9 mouse cellular contexts compared by ENCODE assay signal in the genomic region with DNA sequence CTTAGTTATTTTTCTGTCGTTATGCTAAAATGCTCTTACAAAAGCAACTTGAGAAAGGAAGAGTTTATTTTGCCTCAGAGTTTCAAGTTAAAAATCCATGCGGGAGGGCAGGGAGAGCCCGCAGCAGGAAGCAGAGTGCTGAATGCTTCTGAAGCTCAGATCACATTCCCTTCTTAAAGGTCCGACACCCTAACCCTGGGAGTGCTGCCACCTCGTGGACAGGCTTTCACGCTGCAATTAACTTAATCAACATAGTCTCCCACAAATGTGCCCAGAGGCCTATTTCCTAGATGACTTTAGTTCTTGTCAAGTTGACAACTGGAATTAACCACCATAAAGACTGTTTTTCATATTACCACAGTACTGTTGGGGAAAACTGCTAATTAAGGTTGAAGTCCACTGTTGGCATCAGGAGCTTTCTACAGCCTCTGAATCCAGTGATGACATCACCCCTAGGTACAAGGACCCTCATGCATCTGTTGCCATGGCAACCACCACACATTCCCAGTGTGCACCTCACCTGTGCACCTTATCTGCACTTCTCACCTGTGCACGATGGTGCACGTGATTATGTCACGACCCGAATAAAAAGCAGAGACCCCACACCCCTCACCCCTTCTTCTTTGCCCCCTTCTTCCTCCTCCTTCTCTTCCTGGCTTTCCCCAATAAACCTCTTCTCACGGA. TPM values are rescaled to one million over a fixed set of nuclear protein-coding genes. Genes with fewer than 3 reads are reported as not detected.
DNase-seq lines count a peak whose midpoint lies in the region; ATAC-seq lines count a peak whose summit lies in the region.
"Had no signal": no experiment of that assay in that cellular context is flagged by ENCODE, and none has a peak within 500 bp of the region (broad histone marks: within the 10 kb centered on the region; RNA-seq: fewer than 3 reads in every experiment).

No protein-coding gene starts in this region.

- ATAC-seq in hematopoietic stem cell, adult 5-6 weeks (replicated peaks in 1 of 2; ENCODE audit: insufficient read depth in 1 of 2, low FRiP score in 2 of 2, low TSS enrichment in 1 of 2, low read depth in 1 of 2, poor library complexity in 2 of 2, severe bottlenecking in 2 of 2) = peak; percentile 85 to 87
- ATAC-seq in liver, embryonic 11.5 days (replicated peaks; ENCODE audit: low FRiP score) = no peak; the same call in 1 of the 2 replicates

- no peaks in the 10 kb centered on the region for H3K9me3 ChIP-seq in liver, embryonic 11.5 days (ENCODE audit: control insufficient read depth, low read length)
- H3K9me3 ChIP-seq: hindbrain, embryonic 15.5 days had no signal

- no peak overlapping the region for H3K4me3 ChIP-seq in liver, embryonic 11.5 days (ENCODE audit: low read depth, low read length)
- H3K4me3 ChIP-seq: hindbrain, embryonic 15.5 days had no signal

- H3K4me1 ChIP-seq in liver, embryonic 11.5 days (replicated peaks; ENCODE audit: control insufficient read depth, insufficient read depth, low read length) = no peaks in the 10 kb centered on the region

- no peak overlapping the region for H3K27ac ChIP-seq in liver, embryonic 11.5 days (ENCODE audit: low read depth, low read length)
- H3K27ac ChIP-seq: hindbrain, embryonic 15.5 days had no signal

- peaks cover 15% of the 10 kb centered on the region for H3K27me3 ChIP-seq in liver, embryonic 11.5 days (replicated peaks; ENCODE audit: control insufficient read depth, insufficient read depth, low read length)

- DNase-seq in ovary, postnatal 36 days (ENCODE audit: low spot score) = peak; percentile 57
- DNase-seq in ovary, postnatal 10 days (ENCODE audit: low spot score) = no peak
- peak; percentile 90 for DNase-seq in ZHBTc4 (ENCODE audit: low read depth, low spot score)
- DNase-seq in embryo, embryonic 10.5 days (ENCODE audit: low spot score) = peak; percentile 84
- peak; percentile 49 for DNase-seq in liver, embryonic 11.5 days (ENCODE audit: low spot score)
- peak; percentile 88 for DNase-seq in retina, embryonic 14.5 days (ENCODE audit: low spot score)
- peak; percentile 76 for DNase-seq in urinary bladder, postnatal 25 days (ENCODE audit: low spot score)

- no peaks in the 10 kb centered on the region for H3K36me3 ChIP-seq in liver, embryonic 11.5 days (ENCODE audit: control insufficient read depth, insufficient read depth, low read length)
- H3K36me3 ChIP-seq: hindbrain, embryonic 15.5 days had no signal

- 31% methylated on average over 11 of the region's 11 CpGs for WGBS in liver, embryonic 11.5 days

- H3K4me2 ChIP-seq in liver, embryonic 11.5 days = no peak overlapping the region
- H3K4me2 ChIP-seq: hindbrain, embryonic 15.5 days had no signal

- H3K9ac ChIP-seq in liver, embryonic 11.5 days (ENCODE audit: low read depth, low read length) = no peak overlapping the region
- H3K9ac ChIP-seq: hindbrain, embryonic 15.5 days had no signal

RNA-seq across cellular contexts. Expression of a gene that starts 17.5 kb away (rescaled TPM):
- 218 and 225 TPM in 2 replicates for total RNA-seq in hematopoietic stem cell, adult 5-6 weeks (2017)
- polyA plus RNA-seq in liver, embryonic 11.5 days (2014; fragmentation: Nextera tagmentation; extraction: Ambion mirVana) = 137 and 149 TPM in 2 replicates

RNA-seq across cellular contexts. Expression of a gene that starts 39.0 kb away (rescaled TPM):
- total RNA-seq in hematopoietic stem cell, adult 5-6 weeks (2017) = 26.3 and 41.6 TPM in 2 replicates
- polyA plus RNA-seq in liver, embryonic 11.5 days (2014; fragmentation: Nextera tagmentation; extraction: Ambion mirVana) = 38.6 and 41.1 TPM in 2 replicates

RNA-seq across cellular contexts. Expression of a gene that starts 43.0 kb away (rescaled TPM):
- 45.2 and 55.2 TPM in 2 replicates for total RNA-seq in hematopoietic stem cell, adult 5-6 weeks (2017)
- polyA plus RNA-seq in liver, embryonic 11.5 days (2014; fragmentation: Nextera tagmentation; extraction: Ambion mirVana) = 54.3 and 56.3 TPM in 2 replicates
